In genomic region chr1:51609295-51609694, GRCm38 (mm10) we compare ENCODE assay signal across 26 mouse cellular contexts.
DNase-seq lines count a peak whose midpoint lies in the region; ATAC-seq and TF ChIP-seq lines count a peak whose summit lies in the region.
"Had no signal": no experiment of that assay in that cellular context is flagged by ENCODE, and none has a peak within 500 bp of the region (broad histone marks: within the 10 kb centered on the region; RNA-seq: fewer than 3 reads in every experiment).

No protein-coding gene starts in this region.

- H3K27ac ChIP-seq in lung, embryonic 14.5 days (ENCODE audit: low read depth): no peak overlapping the region
- H3K27ac ChIP-seq in neural tube, embryonic 15.5 days (replicated peaks): no peak overlapping the region
- no peak overlapping the region for H3K27ac ChIP-seq in embryonic facial prominence, embryonic 10.5 days (replicated peaks)
- H3K27ac ChIP-seq: embryonic facial prominence, embryonic 12.5 days; forebrain, embryonic 13.5 days; forebrain, embryonic 15.5 days had no signal

- no peak for ATAC-seq in lung, embryonic 14.5 days (ENCODE audit: insufficient read depth)
- no peak for ATAC-seq in neural tube, embryonic 15.5 days (ENCODE audit: low FRiP score)
- ATAC-seq: activated CD4-positive, CD25-positive, alpha-beta regulatory T cell, adult 4 months; CD4-positive, CD25-positive, alpha-beta regulatory T cell, adult 4 months; forebrain, embryonic 13.5 days; forebrain, embryonic 15.5 days; forebrain, postnatal 0 days; Patski had no signal

- no peak overlapping the region for H3K4me2 ChIP-seq in lung, embryonic 14.5 days
- H3K4me2 ChIP-seq in neural tube, embryonic 15.5 days: no peak overlapping the region
- H3K4me2 ChIP-seq: embryonic facial prominence, embryonic 12.5 days; forebrain, embryonic 13.5 days; forebrain, embryonic 15.5 days had no signal

- DNase-seq in lung, embryonic 14.5 days: peak; percentile 13
- no peak for DNase-seq in lung, postnatal 10 days
- peak; percentile 51 for DNase-seq in Muller cell, postnatal 12 days (ENCODE audit: inconsistent ontology term)
- DNase-seq in adipocyte (ENCODE audit: low spot score): peak; percentile 74
- DNase-seq in embryonic facial prominence, embryonic 10.5 days (ENCODE audit: low spot score): no peak
- DNase-seq: adrenal gland, adult 2 months; adrenal gland, postnatal 10 days; adrenal gland, postnatal 25 days; B cell, adult 2 months; cerebellum, adult 11 months; cerebellum, adult 18-20 months; cerebellum, adult 8-10 months; cerebellum, adult 9-11 months; cerebellum, postnatal 14 days; cerebellum, postnatal 36 days; embryo, embryonic 11 days; forebrain, postnatal 0 days had no signal

- WGBS in lung, embryonic 14.5 days: 78% methylated on average over 5 of the region's 5 CpGs
- whole genome bisulfite sequencing in neural tube, embryonic 15.5 days: 87% methylated on average over 5 of the region's 5 CpGs
- 86% methylated on average over 5 of the region's 5 CpGs for WGBS in embryonic facial prominence, embryonic 10.5 days

- H3K36me3 ChIP-seq in lung, embryonic 14.5 days (ENCODE audit: insufficient read depth): no peaks in the 10 kb centered on the region
- no peaks in the 10 kb centered on the region for H3K36me3 ChIP-seq in neural tube, embryonic 15.5 days
- no peaks in the 10 kb centered on the region for H3K36me3 ChIP-seq in embryonic facial prominence, embryonic 10.5 days (replicated peaks)
- H3K36me3 ChIP-seq: embryonic facial prominence, embryonic 12.5 days; forebrain, embryonic 15.5 days; G1E had no signal

- H3K9ac ChIP-seq in lung, embryonic 14.5 days: no peak overlapping the region
- H3K9ac ChIP-seq in neural tube, embryonic 15.5 days (replicated peaks): no peak overlapping the region
- H3K9ac ChIP-seq: embryonic facial prominence, embryonic 12.5 days; forebrain, embryonic 13.5 days; forebrain, embryonic 15.5 days; forebrain, postnatal 0 days had no signal

- TF ChIP-seq CTCF in lung, embryonic 14.5 days (IDR thresholded peaks at IDR 0.05; ENCODE audit: low read depth): no peak

- H3K27me3 ChIP-seq in lung, embryonic 14.5 days (ENCODE audit: insufficient read depth, low read length): no peaks in the 10 kb centered on the region
- H3K27me3 ChIP-seq in neural tube, embryonic 15.5 days (replicated peaks): no peaks in the 10 kb centered on the region
- H3K27me3 ChIP-seq in embryonic facial prominence, embryonic 10.5 days (replicated peaks; ENCODE audit: low read depth, poor library complexity, severe bottlenecking): no peaks in the 10 kb centered on the region
- H3K27me3 ChIP-seq: CH12.LX; embryonic facial prominence, embryonic 12.5 days; forebrain, embryonic 13.5 days; forebrain, embryonic 15.5 days had no signal

- H3K4me3 ChIP-seq in lung, embryonic 14.5 days (ENCODE audit: low read depth, low read length): no peak overlapping the region
- H3K4me3 ChIP-seq in neural tube, embryonic 15.5 days (replicated peaks): no peak overlapping the region
- H3K4me3 ChIP-seq in embryonic facial prominence, embryonic 10.5 days: no peak overlapping the region
- H3K4me3 ChIP-seq: embryonic facial prominence, embryonic 12.5 days; forebrain, embryonic 13.5 days; forebrain, embryonic 15.5 days had no signal

- H3K9me3 ChIP-seq in lung, embryonic 14.5 days (ENCODE audit: low read depth, low read length): no peaks in the 10 kb centered on the region
- no peaks in the 10 kb centered on the region for H3K9me3 ChIP-seq in neural tube, embryonic 15.5 days (replicated peaks)
- no peaks in the 10 kb centered on the region for H3K9me3 ChIP-seq in embryonic facial prominence, embryonic 10.5 days
- H3K9me3 ChIP-seq: embryonic facial prominence, embryonic 12.5 days; forebrain, embryonic 13.5 days; forebrain, embryonic 15.5 days; G1E had no signal

- H3K4me1 ChIP-seq in lung, embryonic 14.5 days (ENCODE audit: insufficient read depth): no peaks in the 10 kb centered on the region
- H3K4me1 ChIP-seq in neural tube, embryonic 15.5 days: peaks cover 13% of the 10 kb centered on the region
- H3K4me1 ChIP-seq in embryonic facial prominence, embryonic 10.5 days: peaks cover 12% of the 10 kb centered on the region

Comparison
In these comparisons a context has a peak if more than half of its experiments do, and no peak if none do; other contexts are left out.
1. DNase-seq: peak in lung, embryonic 14.5 days (single experiment), Muller cell, postnatal 12 days (single experiment) and adipocyte (single experiment); none in lung, postnatal 10 days (single experiment) and embryonic facial prominence, embryonic 10.5 days (single experiment).